Mouse (Mus musculus) neural tube, embryonic 14.5 days (tissue): ENCODE measurements at regions not wholly inside any gene's neighbourhood (a gene's known extent, or its start where the extent isn't known, plus 50 kb on each side); places are given as distances from the start of the nearest gene placed in this dataset.

Source experiments
- ATAC-seq: fragments of 200-750 bp; cut with Nextera tagmentation; 2 replicates; pipeline ENCODE4 v1.8.0; 2017; ENCODE audit warnings: low read depth, mild to moderate bottlenecking, moderate TSS enrichment, moderate library complexity
- H3K27ac ChIP-seq: fragments of 300-500 bp; sonication (generic); 2 replicates; pipeline ENCODE4 v1.5.1; 2014; ENCODE audit warnings: low read depth, mild to moderate bottlenecking, control low read depth, low read length, moderate library complexity, mixed read lengths
- H3K27me3 ChIP-seq: fragments of 300-500 bp; sonication (generic); 2 replicates; pipeline ENCODE4 v1.6.1; 2014; ENCODE audit warnings: low read length; ENCODE audit not compliant: control insufficient read depth, insufficient read depth
- H3K36me3 ChIP-seq: fragments of 300-500 bp; sonication (generic); 2 replicates; pipeline ENCODE4 v1.6.1; 2014; ENCODE audit warnings: low read length, mixed read lengths; ENCODE audit not compliant: control insufficient read depth, insufficient read depth
- H3K4me1 ChIP-seq: fragments of 300-500 bp; sonication (generic); 2 replicates; pipeline ENCODE4 v1.6.1; 2014; ENCODE audit warnings: low read length; ENCODE audit not compliant: control insufficient read depth, insufficient read depth
- H3K4me2 ChIP-seq: fragments of 300-500 bp; sonication (generic); 2 replicates; pipeline ENCODE4 v1.6.1; 2014; ENCODE audit warnings: mild to moderate bottlenecking, low read depth, low read length, control low read depth
- H3K4me3 ChIP-seq: fragments of 300-500 bp; sonication (generic); 2 replicates; pipeline ENCODE4 v1.5.1; 2014; ENCODE audit warnings: low read depth, low read length, control low read depth, mixed read lengths
- H3K9ac ChIP-seq: fragments of 300-500 bp; sonication (generic); replicated peaks from 2 replicates; pipeline ENCODE4 v1.6.1; 2014; ENCODE audit warnings: low read depth, mild to moderate bottlenecking, control low read depth, low read length, mixed read lengths
- H3K9me3 ChIP-seq: fragments of 300-500 bp; sonication (generic); 2 replicates; pipeline ENCODE4 v1.6.1; 2016; ENCODE audit warnings: low read length; ENCODE audit not compliant: control insufficient read depth
- WGBS: fragments of 180-500 bp; shearing (Covaris S2); extraction: QIAGEN DNeasy Blood & Tissue Kit; methylation state at CpG from one replicate; pipeline ENCODE4 v1.1.7; 2014; 5-methylcytosine and 5-hydroxymethylcytosine counted together

DNA sequence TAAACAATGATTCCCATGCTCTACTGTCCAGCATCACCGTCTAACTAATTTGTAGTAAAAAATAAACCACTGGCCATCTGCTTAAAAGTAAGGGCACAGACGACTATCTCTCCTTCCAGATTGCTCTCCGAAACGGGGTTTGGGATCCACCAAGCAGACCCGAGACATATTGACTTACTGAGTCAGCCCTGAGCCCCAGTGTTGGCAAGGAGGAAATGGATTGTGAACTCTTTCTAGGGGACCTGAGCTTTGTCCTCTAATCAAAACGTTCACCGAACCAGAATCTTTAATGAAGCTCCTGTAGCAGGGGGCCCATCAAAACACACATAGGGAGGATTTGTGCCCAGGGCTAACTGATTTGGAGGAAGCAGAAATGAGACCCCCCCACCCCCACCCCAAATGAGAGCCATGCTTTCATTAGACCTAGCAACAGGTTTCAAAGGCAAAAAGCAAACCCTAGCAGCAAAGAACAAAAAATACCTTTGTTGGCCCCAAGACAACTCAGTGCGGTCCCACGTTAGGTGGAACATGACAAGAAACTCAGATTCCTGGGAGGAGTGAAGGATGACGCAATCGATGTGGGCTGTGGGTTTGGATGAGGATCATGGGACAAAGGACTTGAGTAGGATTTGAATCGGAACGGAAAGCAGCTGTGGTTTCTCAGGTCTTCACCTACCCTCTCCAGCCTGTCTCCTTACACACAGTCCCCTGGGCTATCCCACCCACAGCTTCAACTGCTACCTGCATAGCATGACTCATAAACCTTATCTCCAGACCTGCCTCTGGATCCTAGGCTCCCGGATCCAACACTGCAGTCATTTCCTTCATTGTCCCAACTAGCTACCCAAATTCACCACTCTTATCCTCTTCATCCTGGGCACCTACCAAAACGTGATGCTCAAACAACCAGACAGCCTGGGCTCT is 62.2 kb upstream of the Rreb1 start:
- no peak for ATAC-seq
- H3K9me3 ChIP-seq: no peaks in the 10 kb centered on the region
- H3K27ac ChIP-seq: no peak overlapping the region
- no peak overlapping the region for H3K4me2 ChIP-seq
- H3K9ac ChIP-seq: no peak overlapping the region
- H3K27me3 ChIP-seq: no peaks in the 10 kb centered on the region
- WGBS: 83% methylated on average over 15 of the region's 15 CpGs
- no peaks in the 10 kb centered on the region for H3K36me3 ChIP-seq
- no peak overlapping the region for H3K4me3 ChIP-seq
- H3K4me1 ChIP-seq: no peaks in the 10 kb centered on the region

DNA sequence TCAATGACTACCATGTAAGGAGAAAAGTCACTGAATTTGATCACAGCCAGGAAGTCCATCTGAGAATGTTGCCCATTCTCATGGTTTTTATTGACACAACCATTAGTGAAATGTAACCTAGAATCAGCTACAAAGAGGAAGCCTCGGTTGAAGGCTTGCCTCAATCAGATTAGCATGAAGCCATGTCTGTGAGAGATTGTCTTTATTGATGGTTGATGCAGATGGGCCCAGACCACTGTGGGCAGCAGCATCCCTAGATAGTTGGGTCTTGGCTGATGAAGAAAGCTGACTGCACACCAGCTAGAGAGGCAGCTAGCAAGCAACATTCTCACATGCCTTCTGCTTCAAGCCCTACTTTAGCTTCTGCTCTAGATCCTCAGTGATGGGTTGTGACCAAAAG is 60.4 kb upstream of the Rreb1 start:
- WGBS: 90% methylated on average over 1 of the region's 1 CpGs
- ATAC-seq: no peak
- H3K4me1 ChIP-seq: no peaks in the 10 kb centered on the region

DNA sequence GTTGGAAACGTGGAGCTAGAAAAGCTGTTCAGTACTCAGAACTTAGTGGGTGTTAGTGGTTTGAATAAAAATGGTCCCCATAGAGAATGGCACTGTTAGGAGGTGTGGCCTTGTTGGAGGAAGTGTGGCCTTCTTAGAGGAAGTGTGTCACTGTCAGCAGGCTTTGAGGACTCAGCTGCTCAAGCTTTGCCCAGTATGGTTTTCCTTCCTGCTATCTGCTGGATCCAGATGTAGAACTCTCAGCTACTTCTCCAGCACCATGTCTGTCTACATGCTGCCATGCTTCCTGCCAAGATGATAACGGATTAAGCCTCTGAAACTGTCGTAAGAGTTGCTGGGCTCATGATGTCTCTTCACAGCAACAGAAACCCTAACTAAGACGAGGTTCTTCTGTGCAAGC is 59.8 kb upstream of the Rreb1 start:
- H3K9ac ChIP-seq: no peak overlapping the region

More for the DNA sequence above, 60.4 kb upstream of the Rreb1 start:
- no peak overlapping the region for H3K9ac ChIP-seq
- no peak overlapping the region for H3K27ac ChIP-seq
- no peaks in the 10 kb centered on the region for H3K27me3 ChIP-seq
- no peak overlapping the region for H3K4me3 ChIP-seq
- no peak overlapping the region for H3K4me2 ChIP-seq
- H3K9me3 ChIP-seq: no peaks in the 10 kb centered on the region
- H3K36me3 ChIP-seq: no peaks in the 10 kb centered on the region

More for the DNA sequence above, 59.8 kb upstream of the Rreb1 start:
- Histone ChIP-seq H3K4me3 (no peak overlapping the region), H3K27me3 (no peaks in the 10 kb centered on the region), H3K4me1 (no peaks in the 10 kb centered on the region), H3K27ac (no peak overlapping the region), H3K9me3 (no peaks in the 10 kb centered on the region), H3K4me2 (no peak overlapping the region), H3K36me3 (no peaks in the 10 kb centered on the region)
- ATAC-seq: no peak
- 77% methylated on average over 4 of the region's 4 CpGs for WGBS
